Mouse (Mus musculus) cortical plate, adult 2 months (tissue): ENCODE measurements around the gene Galnt3.

ENCODE experiments used
- CTCF ChIP-seq: fragments of 200-500 bp; IDR thresholded peaks from 2 replicates; pipeline ENCODE4 v1.5.1; 2011; ENCODE audit warnings: mild to moderate bottlenecking, control low read depth, low read length; ENCODE audit not compliant: insufficient read depth; ENCODE audit errors: extremely low read depth
- POLR2A ChIP-seq: fragments of 200-500 bp; IDR thresholded peaks from 2 replicates; pipeline ENCODE4 v1.6.1; 2011; ENCODE audit warnings: mild to moderate bottlenecking, low read length, control low read depth; ENCODE audit not compliant: insufficient read depth; ENCODE audit errors: extremely low read depth

GRCm38 (mm10) chr2:66150531-66150930, 25.7 kb upstream of the Galnt3 start:
- no peak for TF ChIP-seq CTCF
- no peak for TF ChIP-seq POLR2A
